Mouse (Mus musculus) CD4-positive, CD25-positive, alpha-beta regulatory T cell, adult 9 weeks (primary cell): ENCODE measurements around the gene Zbtb8b. TPM values are rescaled to one million over a fixed set of nuclear protein-coding genes. Genes with fewer than 3 reads are reported as not detected.

Source experiments
- polyA plus RNA-seq: library from polyadenylated mRNA; unstranded; fragments of 100-300 nt; shearing (Covaris generic); gene quantifications from one replicate; pipeline ENCODE4 v1.2.1, GENCODE M21; 2017

Gene Zbtb8b
- not detected for polyA plus RNA-seq

DNA sequence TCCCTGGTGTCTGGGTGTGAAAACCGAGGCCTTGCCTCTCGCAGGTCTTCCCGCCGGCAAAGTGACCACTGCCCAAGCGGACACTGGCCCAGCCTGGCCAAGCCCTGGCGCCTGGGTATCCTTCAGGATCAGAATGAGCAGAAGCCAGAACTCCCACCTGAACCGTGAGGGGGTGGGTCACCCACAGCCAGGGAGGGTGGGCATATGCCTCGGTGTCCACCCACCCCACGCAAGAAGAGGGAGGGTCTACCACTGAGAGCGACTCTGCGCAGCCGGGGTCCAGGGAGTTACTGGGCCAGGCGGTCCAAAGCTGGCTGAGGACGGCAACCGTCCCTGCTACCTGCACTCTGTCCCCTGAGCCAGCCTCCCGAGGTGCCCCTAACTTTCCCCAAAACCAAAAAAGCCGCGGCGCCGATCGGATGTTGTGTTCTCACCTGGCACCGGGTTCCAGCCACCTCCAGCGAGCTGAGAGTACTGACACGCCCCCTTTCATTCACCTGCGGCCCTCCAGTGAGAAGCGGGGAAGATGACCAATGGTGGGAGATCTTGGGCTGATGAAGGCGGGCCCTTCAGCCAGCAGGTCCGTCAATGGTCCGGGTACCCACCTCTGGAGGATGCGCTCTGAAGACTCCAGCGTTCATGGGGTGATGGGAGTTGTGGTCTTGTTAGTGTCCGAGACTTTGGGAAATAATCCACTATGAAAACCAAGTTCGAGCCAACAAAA lies at the start of gene Zbtb8b:
TSS of gene Zbtb8b (minus strand) at position 514 of the 724 bp plus-strand sequence.

DNA sequence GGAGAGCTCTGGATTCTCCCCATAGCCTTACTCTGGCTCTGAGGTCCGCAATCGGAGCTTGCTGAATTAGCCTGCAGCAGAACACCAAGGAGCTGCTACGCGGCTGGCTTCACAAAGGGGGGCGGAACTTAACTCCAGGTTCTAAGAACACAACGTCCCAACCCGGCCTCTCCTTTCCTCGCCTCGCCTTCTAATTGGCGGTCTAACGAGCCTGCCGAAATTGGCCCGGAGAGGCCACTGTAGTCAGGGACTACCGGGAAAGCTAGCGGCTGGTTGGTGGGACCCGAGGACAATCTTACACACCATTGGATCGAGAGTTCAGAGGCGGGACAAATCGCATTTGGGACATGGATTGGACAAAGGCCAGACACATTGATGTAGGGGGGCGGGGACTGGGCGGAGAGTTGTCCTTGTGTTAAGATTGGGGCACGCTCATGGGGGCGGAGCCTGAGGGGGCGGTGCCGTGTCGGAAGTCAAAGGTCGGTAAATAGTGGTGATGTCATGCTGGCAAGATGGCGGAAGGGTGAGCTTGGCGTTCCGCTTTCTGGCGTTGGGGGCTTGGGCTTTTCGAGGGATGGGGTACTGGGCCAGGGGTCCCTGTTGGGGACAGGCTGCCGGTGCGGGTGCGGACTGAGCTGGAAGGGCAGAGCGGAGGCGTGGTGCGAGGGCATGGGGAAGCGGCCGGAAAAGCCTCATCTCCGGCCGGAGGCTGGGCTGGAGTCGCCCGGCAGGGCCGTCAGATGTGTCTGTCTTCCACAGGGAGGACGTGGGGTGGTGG lies 20.7 kb upstream of the Zbtb8b start, which contains the start of gene Bsdc1:
TSS of gene Bsdc1 (plus strand) at position 399 of the 778 bp plus-strand sequence.

DNA sequence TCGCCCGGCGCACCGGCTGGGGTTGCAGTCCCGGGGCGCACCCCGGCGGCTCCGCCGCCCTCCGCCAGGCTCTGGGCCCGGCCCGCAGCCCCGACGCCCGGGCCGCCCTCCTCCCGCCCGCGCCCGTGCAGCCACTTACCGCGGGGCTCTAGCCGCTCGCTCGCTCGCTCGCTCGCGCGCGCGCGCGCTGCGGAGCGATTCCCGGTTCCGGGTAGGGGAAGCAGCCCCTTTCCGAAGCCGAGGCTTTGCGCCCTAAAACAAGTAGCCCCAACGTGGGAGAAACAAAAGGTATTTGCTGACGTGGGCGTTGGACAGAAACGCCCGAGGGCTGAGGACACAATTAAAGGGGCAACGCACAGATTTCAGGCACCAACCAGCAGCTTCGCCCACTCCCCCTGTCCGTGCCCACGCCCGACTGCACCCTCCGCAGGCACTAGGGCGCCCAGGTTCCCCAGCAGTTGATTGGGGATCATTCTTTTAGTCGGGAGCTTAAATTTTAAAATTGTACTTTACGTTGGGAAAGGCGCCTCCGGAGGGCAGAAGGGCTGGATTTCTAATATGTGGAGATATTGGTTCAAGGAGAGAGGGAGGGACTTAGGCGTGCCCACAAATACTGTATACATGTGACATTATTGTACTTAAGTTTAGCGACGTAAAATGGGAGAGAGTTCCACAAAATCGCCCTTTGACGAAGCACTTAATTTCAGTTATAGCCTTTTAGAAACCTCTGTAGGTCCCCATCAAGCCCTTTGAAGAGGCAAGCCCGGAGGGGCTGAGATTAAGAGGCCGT lies 62.9 kb downstream of the Zbtb8b start, which contains the start of gene Zbtb8a:
TSS of gene Zbtb8a (minus strand) at position 516 of the 790 bp plus-strand sequence.

Other genes with a start within 250 kb of the Zbtb8b start
- gene C77080, start 179.4 kb downstream of the Zbtb8b start, polyA plus RNA-seq, result 0.26 TPM
- gene Sync, start 153.2 kb downstream of the Zbtb8b start, polyA plus RNA-seq, result 0.20 TPM
- 380 TPM for gene Rbbp4, start 105.5 kb downstream of the Zbtb8b start, polyA plus RNA-seq
- 86.8 TPM for gene Zbtb8os, start 105.2 kb downstream of the Zbtb8b start, polyA plus RNA-seq
- 12.3 TPM for gene Zbtb8a, start 62.7 kb downstream of the Zbtb8b start, polyA plus RNA-seq
- 44.4 TPM for gene Bsdc1, start 20.7 kb upstream of the Zbtb8b start, polyA plus RNA-seq
- not detected for gene Tssk3, start 50.2 kb upstream of the Zbtb8b start, polyA plus RNA-seq
- not detected for gene Fam229a, start 50.3 kb upstream of the Zbtb8b start, polyA plus RNA-seq
- gene Marcksl1, start 72.7 kb upstream of the Zbtb8b start, polyA plus RNA-seq, result 6.5 TPM
- 375 TPM for gene Hdac1, start 101.9 kb upstream of the Zbtb8b start, polyA plus RNA-seq
- 1,699 TPM for gene Lck, start 132.8 kb upstream of the Zbtb8b start, polyA plus RNA-seq
- not detected for gene Fam167b, start 137.7 kb upstream of the Zbtb8b start, polyA plus RNA-seq
- gene Eif3i, start 159.8 kb upstream of the Zbtb8b start, polyA plus RNA-seq, result 238 TPM
- 282 TPM for gene Tmem234, start 159.8 kb upstream of the Zbtb8b start, polyA plus RNA-seq
- gene Dcdc2b, start 173.4 kb upstream of the Zbtb8b start, polyA plus RNA-seq, result 8.8 TPM
- 43.9 TPM for gene Iqcc, start 178.2 kb upstream of the Zbtb8b start, polyA plus RNA-seq
- gene Ccdc28b, start 183.1 kb upstream of the Zbtb8b start, polyA plus RNA-seq, result 49.2 TPM
- gene Txlna, start 200.2 kb upstream of the Zbtb8b start, polyA plus RNA-seq, result 88.8 TPM
- gene Kpna6, start 231.9 kb upstream of the Zbtb8b start, polyA plus RNA-seq, result 26.1 TPM